Mouse (Mus musculus) layer of hippocampus, adult 18-20 months (tissue): ENCODE results near the gene 2700081O15Rik. TPM values are rescaled to one million over a fixed set of nuclear protein-coding genes. Genes with fewer than 3 reads are reported as not detected.

ENCODE experiments used
- DNase-seq, 2 experiments: peaks; one replicate each; pipeline ENCODE4 v3.0.0; 2022; ENCODE audit warnings: low spot score in 2 of 2
- total RNA-seq, 2 experiments: library from RNA; stranded (reverse); gene quantifications; 2 replicates each; pipeline ENCODE4 v1.2.3; 2021

2700081O15Rik gene
- total RNA-seq, 2 experiments from 2014 or later = 43.8 to 44.2 TPM

- no peak for DNase-seq
These were observed 2.7 kb downstream of the 2700081O15Rik start for GRCm38 (mm10) chr19:7420108-7420507.

DNA sequence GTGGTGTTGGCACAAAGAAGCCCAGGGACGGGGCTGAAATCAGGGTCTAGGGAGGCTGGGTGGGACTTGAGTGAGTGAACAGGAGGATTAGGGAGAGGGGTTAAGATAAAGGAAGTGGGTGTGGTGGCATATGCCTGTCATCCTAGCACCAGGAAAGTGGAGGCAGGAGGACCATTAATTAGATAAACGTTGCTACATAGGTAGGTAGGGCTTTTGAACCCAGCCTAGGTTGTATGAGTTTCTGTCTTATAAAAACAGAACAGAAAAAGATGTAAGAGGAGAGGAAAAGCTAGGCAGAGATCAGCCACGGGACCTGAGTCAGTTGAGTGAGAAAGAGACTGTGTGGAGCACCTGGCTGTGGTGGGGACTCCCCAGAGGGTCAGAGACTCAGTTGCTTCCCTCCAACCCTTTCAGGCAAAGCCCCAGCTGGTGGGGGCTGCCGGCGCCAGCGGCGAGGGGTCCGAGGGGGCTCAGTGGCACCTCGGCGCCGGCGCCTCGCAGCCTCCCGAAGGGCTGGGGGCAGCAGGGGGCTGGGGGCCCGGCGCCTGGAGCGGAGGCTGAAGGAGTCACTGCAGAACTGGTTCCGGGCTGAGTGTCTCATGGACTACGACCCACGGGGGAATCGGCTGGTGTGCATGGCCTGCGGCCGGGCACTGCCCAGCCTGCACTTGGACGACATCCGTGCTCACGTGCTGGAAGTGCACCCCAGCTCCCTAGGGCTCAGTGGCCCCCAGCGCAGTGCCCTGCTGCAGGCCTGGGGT is 3.6 kb downstream of the 2700081O15Rik start:
- no peak for DNase-seq

GRCm38 (mm10) chr19:7421602-7422591 is 4.5 kb downstream of the 2700081O15Rik start:
- DNase-seq = peak; percentile 51 to 63

GRCm38 (mm10) chr19:7422656-7423027 is 5.2 kb downstream of the 2700081O15Rik start:
- DNase-seq = no peak

- DNase-seq = peak; percentile 65 to 83
These were observed 5.7 kb downstream of the 2700081O15Rik start for GRCm38 (mm10) chr19:7423028-7423655.

DNA sequence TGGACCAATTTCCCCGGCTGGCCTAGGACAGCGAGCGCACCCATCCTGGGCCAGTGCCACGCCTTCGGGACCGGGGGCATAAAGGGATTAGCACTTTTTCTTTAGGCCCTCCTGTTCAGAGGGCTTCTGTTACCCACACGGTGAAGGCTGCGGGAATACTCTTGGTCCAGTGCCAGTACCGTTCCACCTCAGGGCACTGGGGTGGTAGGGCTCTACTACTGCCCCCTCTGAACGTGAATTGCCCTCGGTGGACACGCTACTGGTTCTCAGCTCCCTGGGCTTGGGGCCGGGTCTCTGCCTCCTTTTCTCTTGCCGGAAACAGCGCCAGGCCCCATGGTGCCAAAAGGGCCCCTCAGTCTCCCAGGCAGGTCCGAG is 6.2 kb downstream of the 2700081O15Rik start:
- no peak for DNase-seq

- DNase-seq = no peak
These were observed 6.7 kb downstream of the 2700081O15Rik start for GRCm38 (mm10) chr19:7424131-7424530.

DNA sequence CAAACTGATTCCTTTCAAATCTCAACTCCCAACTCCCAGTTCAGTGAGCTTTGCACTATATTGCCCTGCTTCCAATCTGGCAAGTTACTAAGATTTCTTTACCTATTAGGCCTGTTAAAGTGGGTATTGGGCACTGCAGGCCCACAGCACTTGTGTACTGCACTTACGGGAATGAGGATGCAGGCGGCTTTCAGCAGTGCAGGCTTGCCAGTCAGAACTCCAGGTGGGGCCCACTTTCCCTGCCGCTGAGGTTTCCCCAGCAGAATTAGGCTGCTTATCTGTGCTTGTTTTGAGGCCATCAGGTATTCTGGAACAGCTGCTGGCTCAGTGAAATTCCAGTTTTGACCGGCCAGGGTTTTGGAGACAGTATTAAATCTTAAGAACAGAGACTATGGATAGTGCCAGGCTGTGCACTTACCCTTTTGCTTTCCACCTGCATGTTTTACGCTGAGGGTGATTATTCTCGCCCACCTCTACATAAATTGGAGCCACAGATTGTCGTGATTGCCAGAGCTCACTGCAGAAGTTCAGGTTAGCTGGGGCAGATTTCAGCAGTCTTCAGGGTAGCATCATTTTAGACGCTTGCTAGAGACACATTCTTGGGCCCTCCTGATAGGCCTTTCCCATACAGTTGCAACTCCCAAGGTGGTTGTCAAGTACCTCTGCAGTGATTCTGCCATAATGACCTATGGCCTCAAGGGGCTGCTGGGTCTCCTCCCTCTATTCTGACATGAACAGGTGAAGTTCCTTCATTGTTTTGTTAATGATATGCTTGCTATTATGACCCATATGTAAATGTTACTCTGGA is 7.4 kb downstream of the 2700081O15Rik start:
- no peak for DNase-seq

GRCm38 (mm10) chr19:7425398-7425775 is 8.0 kb downstream of the 2700081O15Rik start:
- no peak for DNase-seq

DNA sequence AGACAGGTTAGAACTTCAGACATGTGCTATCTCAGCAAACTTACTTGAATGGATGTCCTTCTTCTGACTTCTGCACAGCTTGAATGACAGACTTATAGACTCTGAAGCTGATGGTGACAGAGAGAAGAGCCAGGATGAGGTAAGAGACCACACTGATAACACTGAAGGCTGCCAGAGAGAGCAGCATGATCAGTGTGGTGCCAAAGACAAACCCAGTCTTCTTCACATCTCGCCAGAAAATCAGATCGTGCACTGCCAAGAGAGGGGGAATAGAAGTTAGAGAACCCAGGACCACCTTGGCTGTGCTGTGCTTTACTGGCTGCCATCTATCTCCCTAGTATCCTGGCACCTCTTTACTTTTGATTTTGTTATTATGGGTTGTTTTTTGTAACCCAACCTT is 17.5 kb downstream of the 2700081O15Rik start:
- no peak for DNase-seq

DNA sequence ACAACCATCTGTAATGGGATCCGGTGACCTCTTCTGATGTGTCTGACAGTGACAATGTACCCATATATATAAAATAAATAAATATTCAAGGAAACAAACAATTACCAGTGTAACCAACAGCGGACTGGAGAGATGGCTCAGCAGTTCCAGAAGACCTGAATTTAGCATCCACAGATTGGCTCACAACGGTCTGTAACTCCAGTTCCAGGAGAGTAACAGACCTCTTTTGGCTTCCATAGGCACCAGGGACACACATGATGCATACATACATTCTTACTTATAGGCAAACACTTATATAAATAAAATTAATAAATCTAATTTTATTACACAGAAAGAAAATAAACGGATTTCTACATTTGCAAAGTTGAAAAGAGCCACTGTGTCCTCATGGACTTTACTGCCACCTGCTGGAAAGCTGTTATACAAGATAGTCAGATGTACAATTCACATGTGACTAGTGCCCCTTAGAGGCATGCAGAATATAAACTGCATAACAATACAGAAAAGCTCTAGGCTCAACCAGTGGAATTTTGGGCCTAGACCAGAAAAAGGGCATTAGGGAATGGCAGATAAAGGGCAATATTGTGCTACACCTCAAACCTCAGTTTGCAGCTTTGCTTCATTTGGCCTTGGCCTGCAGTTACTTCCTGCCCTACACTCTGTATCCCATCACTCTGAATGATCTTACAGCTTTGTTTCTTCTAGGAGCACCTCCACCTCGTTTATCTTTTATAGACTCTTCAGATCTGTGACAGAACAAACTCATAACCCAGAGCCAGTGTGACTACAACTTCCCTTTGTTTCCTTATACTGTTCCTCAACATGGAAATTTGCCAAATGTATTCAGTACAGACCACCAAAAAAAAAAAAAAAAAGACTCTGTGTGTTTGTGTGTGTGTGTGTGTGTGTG is 18.9 kb downstream of the 2700081O15Rik start:
- peak in 1 of 2 experiments; percentile 81 for DNase-seq

DNA sequence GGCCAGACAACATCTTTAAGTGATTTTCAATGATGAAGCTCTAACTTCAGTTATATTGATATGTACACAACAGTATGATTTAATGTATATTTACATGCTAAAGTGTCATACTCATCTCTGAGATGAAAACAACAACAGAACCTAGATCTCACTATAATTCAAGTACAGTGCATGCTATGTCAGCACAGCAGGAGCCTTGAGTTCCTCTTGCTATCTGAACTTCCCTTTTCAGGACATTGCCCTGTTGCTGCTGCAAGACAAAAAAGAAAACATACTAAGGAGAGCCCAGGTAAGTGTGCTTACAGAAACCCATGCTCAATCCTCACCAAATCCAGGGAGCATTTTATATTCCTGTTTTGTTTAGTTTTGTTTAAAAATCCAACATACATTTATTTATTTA is 20.9 kb downstream of the 2700081O15Rik start:
- DNase-seq = no peak

- peak in 1 of 2 experiments; percentile 80 for DNase-seq
These were observed 24.1 kb downstream of the 2700081O15Rik start for GRCm38 (mm10) chr19:7441493-7441892.

GRCm38 (mm10) chr19:7445105-7445504 is 27.7 kb downstream of the 2700081O15Rik start:
- DNase-seq = no peak

DNA sequence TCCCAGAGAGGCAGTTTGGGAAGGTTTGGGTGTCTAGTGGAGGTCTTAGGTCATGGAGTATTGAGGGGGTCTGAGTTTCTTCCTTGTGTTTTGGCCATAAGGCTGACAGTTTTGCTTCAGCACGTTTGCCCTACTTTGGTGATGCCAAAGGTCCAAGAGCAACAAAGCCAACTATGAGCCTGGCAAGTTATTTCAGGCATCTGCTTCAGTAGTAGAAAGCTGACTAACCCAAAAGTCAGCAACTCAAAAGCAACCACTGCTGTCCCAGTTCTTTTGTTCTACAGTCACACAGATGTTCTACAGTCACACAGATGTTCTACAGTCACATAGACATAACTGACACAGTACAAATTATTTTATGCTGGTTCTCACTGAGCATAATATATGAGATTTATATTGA is 28.2 kb downstream of the 2700081O15Rik start:
- no peak for DNase-seq

DNA sequence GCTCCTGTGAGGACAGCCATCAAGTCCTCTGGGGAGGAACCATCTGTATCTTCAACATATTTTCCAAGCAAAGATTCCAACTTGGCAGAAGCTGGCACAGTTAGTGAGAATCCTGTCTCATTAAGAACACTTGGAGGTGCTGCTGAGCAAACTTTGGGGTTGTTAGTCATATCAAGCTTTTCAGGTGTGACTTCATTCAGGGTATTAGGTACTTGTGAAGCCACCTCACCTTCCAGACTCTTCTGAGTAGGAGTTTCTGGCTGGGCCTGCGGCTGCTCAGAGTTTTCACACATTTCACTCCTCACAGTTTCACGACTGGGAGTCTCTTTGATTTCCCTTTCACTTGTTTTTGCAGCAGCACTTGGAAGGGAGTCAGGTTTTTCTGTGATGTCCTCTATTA is 39.4 kb downstream of the 2700081O15Rik start:
- DNase-seq = no peak

DNA sequence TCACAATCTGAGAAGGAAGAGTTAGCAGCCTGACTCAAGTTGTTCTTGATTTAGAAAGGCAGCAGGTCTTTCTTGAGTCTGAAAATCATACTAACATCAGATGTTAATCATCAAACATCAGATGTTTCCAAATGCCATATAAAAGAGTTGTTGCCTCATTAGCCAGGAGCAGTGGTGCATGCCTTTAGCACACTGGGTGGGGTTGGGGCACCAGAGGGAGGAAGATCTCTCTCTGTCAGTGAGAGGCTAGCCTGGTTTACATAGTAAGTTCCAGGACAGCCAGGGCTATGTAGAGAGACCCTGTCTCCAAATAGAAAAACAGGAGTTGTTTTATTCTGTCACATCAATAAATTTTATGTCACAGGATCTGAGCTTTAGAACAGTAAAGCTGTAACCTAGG is 41.5 kb downstream of the 2700081O15Rik start:
- no peak for DNase-seq

GRCm38 (mm10) chr19:7459370-7459769 is 41.9 kb downstream of the 2700081O15Rik start:
- DNase-seq = no peak

DNA sequence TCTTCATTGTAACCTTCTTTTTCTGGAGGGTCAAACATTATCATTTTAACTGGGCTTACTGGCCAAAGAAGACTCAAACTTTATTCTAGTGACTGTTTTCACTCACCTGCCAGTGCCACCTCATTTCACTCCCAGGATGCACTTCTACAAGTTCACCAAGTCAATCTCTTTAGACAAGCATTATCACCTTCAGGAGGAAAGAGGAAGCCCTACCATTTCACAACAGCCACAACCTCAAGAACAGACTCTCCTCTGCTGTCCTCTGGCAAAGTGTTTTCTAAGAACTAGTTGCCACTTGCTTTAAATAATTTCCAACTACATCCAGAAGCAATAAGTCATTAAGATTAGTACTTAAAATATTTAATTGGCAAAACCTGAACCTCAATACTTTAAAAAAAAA is 50.5 kb downstream of the 2700081O15Rik start:
- DNase-seq = no peak

GRCm38 (mm10) chr19:7470643-7471042 is 53.2 kb downstream of the 2700081O15Rik start:
- DNase-seq = no peak
